Mouse (Mus musculus) gastrocnemius, postnatal 25 days (tissue): ENCODE measurements around the gene Bpgm. TPM values are rescaled to one million over a fixed set of nuclear protein-coding genes. Genes with fewer than 3 reads are reported as not detected.

Source experiments
- DNase-seq: peaks from one replicate; pipeline ENCODE4 v3.0.0; 2022
- long read RNA-seq, 2 experiments: library from polyadenylated mRNA; stranded (forward); transcript quantifications; one replicate each; pipeline ENCODE4 v2.0.0; 2021
- total RNA-seq, 2 experiments: library from RNA; stranded (reverse); gene quantifications; 1 replicate in 1 of 2; 2 replicates in 1 of 2; pipeline ENCODE4 v1.2.3; 2021

Bpgm gene
- 10 to 100 TPM; 70.9 to 77.3 TPM for total RNA-seq
- long read RNA-seq, experiment 1, transcript Bpgm-201 (3 exons, 2,220 nt) = major isoform, 113 of 221 reads
- long read RNA-seq, experiment 1, partial matches to known transcripts = 5 of 221 reads
- long read RNA-seq, experiment 1, other reads (novel, unspliced or antisense) = 102 of 221 reads
- long read RNA-seq, experiment 2, transcript Bpgm-201 (3 exons, 2,220 nt) = major isoform, 136 of 222 reads
- long read RNA-seq, experiment 2, partial matches to known transcripts = 3 of 222 reads
- long read RNA-seq, experiment 2, other reads (novel, unspliced or antisense) = 83 of 222 reads

GRCm38 (mm10) chr6:34475974-34476794 lies at the start of gene Bpgm:
Gene Bpgm, plus strand, starts transcription at chr6:34476207.
- DNase-seq = peak; percentile 98

DNA sequence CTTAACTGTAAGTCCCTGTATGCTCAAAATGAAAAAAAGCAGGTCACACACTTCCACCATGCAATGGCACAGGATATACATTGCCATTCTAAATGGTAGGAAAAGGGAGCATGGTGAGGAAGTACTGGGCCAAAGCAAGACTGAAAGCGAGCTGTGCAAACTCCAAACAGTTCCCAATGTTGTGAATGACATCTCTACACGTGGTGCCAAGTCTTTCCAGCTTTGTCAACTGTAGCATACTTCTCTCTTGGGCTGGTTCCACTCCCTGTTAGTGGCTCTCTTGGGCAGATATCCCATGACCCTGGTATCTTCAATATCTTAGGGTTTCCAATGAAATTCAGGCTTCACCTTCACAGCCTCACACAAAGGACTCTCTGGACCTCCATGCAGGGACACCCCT lies 37.0 kb upstream of the Bpgm start:
- DNase-seq = no peak

DNA sequence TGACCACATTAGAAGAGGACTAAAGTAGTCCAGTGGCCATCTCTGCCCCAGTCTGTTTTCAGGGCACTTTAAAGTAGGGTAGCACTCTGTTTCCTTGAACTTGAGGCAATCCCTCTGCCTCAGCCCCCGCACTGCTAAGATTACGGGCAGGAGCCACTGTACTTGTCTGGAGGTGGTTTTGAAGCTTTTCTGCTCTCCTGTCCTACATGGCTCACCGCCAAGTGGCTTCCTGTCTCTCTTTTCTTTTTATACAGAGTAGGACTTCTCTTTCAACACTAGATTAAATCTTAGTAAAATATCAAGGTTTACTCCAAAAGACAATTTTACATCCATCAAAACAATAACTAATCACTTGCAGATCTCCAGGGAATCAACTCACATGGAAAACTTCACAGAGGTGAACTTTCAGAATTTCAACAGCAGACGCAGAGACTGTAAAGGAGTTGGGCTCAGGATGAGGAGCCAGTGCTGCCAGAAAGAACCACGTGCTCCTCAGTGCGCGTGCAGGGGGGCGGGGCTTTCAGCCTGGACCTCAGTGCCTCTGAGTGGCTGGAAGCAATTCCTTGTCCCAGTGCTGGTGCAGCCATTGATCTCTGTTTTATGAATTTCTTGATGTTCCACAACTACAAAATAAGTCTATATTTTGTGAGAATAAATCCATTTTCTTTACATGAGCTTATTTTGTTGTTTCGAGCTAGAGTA lies 34.3 kb upstream of the Bpgm start:
- DNase-seq = no peak

GRCm38 (mm10) chr6:34443791-34444190 lies 32.2 kb upstream of the Bpgm start:
- no peak for DNase-seq

DNA sequence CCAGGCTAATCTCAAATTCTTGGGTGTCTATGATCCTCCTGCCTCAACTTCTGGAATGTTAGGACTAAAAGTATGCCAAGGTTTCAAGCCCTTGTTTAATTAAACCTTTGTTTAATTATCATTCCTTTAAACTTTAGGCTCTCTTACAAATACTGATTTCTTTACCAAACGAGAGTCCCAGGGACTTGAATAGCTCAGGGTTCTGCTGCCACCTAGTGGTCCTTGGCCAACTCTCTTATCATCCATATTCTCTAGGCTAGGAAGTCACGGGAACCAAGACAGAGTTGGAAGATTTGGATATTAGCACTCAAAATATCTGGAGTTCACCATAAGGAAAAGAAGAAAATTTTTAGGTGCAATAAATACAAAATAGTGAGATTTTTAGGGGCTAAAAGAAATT lies 28.0 kb upstream of the Bpgm start:
- DNase-seq = peak; percentile 10

DNA sequence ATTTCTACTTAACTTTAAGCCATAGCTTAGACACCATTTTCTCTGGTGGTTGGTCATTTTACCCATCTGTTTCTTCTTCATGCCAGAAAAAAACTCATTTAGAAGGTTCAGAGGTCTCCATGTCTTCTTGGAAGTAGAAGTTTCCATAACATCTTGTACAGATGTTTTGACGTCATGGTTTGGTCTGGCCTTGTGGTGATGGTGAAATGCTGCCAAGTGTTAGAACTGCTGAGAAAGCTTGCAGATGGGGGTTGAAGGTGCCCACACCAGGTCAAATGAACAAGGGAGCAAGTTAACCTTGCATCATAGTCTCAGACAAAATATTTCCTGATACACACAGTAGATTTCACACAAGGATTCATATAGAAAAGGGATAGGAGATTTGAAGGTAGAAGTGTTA lies 27.3 kb upstream of the Bpgm start:
- no peak for DNase-seq

DNA sequence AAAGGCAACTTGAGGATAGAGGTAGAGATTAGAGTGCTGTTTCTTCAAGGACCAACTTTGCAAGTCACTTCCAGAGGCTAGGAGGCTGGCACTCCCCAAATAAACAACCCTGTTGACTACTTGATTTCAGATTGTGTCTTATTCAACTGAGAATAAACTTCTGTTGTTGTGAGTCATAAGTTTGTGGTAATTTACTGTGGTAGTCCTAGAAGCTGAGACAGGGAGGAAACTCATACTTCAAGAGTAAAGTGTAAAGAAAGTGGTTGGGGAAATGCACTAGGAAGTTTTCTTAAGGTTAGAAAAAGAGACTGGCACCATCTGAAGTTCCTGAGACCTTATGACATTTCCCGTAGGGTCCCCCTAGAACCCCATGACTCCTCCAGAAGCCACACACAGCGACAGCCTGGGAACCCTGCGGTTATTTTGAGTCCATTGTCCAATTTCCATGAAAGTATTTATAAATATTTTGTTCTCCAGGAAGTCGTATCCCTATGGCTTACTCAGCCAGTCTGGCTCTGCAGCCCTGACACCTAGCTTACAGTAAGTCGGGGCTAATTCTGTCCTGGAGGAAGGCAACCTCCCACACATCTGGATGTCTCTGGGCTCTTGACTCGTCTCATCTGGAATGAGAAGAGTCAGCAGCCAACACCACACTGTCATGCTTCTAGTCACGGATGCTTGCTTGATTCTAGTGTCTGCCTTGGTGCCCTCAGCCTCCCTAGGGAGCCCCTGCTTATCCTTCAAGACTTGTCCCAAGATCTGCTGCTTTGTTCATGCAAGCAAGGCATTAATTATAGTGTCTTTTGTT lies 22.8 kb upstream of the Bpgm start:
- no peak for DNase-seq

GRCm38 (mm10) chr6:34459456-34459855 lies 16.6 kb upstream of the Bpgm start:
- DNase-seq = no peak

- no peak for DNase-seq
Observed at GRCm38 (mm10) chr6:34460651-34461050, 15.4 kb upstream of the Bpgm start.

GRCm38 (mm10) chr6:34463582-34463981 lies 12.4 kb upstream of the Bpgm start:
- DNase-seq = no peak

- DNase-seq = no peak
Observed at GRCm38 (mm10) chr6:34471434-34472110, 4.4 kb upstream of the Bpgm start.

DNA sequence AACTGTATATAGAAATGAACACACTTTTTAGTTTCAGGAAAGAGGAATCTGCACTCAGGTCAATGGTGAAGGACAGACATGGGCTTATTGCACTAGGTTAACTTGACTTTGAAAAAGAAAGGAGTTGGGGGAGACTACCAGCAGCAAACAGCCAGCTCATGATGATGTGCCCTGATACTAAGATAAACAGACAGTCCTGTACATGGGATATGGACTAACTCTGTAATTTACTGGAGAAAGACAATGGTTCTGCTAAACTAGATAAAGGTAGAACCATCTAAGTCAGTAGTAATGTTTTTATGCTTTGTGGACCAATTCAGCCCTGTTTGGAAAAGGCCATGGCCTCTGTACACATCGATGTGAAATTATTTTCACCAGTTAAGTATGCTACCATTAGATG lies 2.7 kb upstream of the Bpgm start:
- DNase-seq = no peak

DNA sequence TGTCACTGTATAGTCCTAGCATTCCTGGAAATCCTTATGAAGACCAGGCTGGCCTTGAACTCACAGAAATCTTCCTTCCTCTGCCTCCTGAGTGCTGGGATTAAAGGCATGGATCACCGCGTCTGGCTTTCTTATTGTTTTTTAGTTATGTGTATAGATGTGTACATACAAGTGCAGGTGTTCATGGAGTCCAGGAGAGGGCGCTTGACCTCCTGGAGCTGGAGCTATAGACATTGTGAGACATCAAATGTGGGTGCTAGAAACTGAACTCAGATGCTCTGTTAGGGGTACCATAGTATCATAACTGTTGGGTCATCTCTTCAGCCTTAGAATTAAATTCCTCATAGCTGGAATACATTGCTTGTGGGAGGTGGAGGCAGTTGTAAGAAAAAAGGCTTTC lies 2.0 kb upstream of the Bpgm start:
- DNase-seq = no peak

DNA sequence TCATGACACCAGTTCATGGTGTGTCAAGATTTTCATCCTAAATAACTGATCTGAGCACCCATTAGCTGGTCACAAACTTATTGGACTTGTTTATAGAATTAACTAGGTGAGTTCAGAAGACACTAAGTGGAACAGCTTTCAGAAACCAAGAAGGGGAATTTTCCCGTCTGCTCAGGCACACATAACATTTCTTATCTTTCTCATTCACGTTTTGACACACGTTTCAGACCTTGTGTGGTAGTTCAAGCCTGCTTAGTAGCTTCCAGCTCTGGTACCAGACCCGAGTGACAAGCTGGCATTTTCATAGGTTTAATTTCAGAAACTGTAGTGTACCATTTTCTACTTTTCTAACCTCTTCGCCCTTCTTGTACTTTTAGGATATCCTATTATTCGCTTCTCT lies 616 bp upstream of the Bpgm start:
- DNase-seq = no peak

DNA sequence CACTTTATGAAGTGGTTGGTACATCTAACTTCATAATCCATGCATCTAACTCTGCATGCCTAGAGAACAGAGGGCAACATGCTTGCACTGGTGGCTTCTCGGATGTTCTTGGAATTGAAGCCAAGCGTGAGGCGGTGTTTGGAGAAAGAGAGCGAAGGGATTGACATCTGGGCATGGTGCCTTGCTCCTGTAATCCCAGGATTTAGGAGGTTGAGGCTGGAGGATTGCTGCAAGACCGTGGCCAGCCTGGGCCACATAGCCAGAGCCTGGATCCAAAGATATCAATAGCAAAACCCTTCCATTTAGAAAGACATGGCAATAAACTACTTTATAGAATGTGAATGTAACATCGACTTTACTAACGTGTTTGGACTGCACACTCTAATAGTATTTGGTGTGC lies 2.0 kb downstream of the Bpgm start:
- DNase-seq = no peak

DNA sequence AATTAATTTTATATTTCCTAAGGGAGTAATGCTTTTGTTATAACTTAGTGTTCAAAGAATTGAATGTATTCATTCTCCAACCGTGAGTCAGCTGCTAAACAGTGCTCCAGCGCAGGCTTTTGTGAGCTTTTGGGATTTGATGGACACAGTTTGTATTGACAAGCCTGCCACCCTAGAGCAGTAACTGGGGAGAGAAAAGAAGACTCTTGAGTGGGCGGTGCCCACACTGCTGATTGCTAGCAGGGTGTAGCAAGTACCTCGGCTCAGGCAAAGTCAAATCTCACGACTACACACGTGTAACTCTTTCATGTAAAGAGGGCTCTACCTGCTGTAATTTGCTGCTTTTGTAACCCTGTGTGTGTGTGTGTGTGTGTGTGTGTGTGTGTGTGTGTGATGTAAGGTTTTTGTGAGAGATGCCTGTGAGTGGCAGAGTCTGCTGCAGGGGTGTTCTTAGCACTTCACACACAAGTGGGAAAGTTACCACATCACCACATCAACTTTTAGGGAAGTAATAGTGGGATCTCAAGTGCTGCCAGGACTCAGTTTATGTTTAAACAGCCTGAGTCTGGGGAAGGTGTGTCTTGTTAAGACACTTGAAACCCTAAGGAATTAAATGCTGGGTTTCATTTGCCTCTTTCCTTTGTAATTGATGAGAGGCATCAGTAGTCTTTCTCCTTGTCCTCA lies 2.8 kb downstream of the Bpgm start:
- DNase-seq = no peak

DNA sequence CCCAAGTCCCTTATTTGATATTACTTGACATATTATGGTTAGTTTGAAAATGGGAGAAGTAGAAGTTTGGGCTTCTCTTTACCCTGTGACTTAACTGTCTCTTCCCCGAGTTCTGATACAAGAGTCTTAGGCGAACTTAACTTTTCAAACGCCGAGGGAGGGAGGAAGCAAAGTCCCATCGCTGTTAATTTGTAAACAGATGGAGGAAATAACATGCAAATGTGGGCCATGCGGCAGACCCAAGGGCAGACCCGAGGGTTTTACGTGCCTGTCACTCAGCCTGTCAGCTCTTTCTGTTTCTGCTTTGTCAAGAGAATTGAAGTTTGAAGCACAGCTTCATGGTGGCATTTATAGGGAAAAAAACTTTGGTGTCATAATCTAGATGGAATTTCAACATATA lies 3.5 kb downstream of the Bpgm start:
- DNase-seq = no peak

DNA sequence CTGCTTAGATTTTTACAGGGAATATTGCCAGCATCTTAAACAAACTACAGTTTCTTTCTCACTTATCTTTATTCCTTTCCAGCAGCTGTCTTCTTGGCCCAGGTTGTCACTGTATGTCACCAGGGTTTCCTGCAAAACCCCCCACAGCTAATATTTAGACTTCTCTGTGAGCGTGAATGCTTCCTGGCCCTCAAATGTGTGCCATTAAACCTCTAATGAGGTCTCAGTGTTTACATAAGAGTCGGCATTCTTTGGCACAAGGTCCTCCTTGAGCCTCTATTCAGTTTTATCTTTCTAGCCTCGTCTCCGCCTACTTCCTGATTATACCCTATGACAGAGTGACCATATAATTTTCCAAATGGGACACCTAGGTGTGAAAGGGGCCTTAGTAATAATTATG lies 4.7 kb downstream of the Bpgm start:
- DNase-seq = no peak

DNA sequence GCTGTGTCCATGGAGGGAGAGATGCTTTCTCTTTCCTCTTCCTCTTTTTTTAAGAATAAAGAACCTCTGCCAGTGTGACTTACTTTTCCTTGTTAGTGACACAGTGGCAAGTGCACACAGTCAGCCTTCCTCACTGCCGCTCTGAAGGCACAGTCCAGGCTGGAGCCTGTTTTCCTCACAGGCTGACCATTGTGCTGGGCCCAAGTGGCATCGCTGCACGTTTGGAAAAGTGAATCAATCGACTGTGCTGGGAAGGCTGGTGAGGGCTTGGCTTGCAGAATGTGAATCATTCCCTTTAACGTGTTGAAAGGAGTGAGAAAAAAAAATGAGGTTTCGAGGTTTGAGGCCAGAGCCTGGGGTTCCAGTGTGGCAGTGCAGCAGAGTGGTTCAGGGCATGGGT lies 5.3 kb downstream of the Bpgm start:
- no peak for DNase-seq

- no peak for DNase-seq
Observed at GRCm38 (mm10) chr6:34482842-34483241, 6.8 kb downstream of the Bpgm start.

DNA sequence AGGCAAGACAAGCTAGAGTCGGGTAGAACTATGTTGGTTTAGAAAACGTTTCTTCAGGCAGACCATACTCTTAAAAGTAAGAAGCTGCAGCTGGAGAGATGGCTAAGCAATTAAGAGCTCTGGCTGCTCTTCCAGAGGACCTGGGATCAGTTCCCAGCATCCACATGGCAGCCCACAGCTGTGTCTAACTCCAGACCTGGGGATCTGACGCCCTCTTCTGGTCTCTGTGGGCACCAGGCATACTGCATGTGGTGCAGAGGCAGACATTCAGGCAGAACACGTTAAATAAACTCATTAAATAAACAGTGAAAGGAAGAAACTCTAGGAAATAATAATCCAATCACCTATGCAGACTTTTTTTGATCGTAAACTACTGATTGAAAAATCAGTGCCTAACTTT lies 7.4 kb downstream of the Bpgm start:
- DNase-seq = no peak
